Mouse (Mus musculus) retina, embryonic 14.5 days (tissue): Measurements from ENCODE around the gene Prrc2c.
"Not testable (repeated sequence)": the region's sequence is repeated elsewhere in the genome, so short reads cannot be mapped to it uniquely, and the experiment has no call there.

Experiments
- DNase-seq: peaks from one replicate; pipeline ENCODE4 v3.0.0-alpha.2; 2015; ENCODE audit warnings: low spot score

Gene Prrc2c

DNA sequence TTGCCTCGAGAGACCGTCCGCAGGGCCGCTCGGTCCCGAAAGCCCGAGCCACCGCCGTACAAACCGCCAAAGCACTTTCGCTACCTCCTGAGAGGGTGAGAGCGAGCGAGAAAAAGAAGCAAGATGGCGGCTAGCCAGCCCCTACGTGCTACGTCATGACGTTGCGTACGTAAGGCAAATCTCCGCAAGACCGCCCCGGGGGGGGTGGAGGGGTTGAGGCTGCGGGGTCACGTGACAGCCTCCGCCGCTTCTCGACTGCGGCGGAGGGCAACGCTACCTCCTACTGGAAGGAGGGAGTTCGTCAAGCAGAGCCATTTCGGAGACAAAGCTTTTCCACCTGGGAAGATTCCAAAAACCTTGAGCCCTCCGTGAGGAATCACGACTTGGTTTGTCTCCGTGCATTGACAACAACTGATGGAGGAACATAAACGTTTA, at the start of gene Prrc2c:
Gene Prrc2c (minus strand): TSS at position 156 of the 435 bp plus-strand sequence.
- peak; percentile 99 for DNase-seq

DNA sequence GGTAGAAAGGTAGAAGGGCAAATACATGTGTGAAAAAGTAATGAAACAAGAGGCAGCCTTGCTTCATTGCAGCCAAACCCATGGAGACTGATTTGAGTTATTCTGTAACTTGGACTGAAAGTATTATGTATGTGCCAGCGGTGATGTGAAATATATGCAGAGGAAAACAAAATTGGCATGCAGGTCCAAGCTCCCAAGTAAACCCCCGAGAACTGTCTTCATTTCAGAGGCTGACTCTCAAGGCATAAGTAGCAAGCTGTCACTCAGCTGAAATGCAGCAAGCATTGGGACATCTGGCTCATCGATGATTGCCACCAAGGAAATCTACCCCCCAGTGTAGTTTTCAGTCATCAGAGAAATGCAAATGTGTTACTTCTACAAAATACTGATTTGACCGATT, 44.9 kb upstream of the Prrc2c start:
- no peak for DNase-seq

DNA sequence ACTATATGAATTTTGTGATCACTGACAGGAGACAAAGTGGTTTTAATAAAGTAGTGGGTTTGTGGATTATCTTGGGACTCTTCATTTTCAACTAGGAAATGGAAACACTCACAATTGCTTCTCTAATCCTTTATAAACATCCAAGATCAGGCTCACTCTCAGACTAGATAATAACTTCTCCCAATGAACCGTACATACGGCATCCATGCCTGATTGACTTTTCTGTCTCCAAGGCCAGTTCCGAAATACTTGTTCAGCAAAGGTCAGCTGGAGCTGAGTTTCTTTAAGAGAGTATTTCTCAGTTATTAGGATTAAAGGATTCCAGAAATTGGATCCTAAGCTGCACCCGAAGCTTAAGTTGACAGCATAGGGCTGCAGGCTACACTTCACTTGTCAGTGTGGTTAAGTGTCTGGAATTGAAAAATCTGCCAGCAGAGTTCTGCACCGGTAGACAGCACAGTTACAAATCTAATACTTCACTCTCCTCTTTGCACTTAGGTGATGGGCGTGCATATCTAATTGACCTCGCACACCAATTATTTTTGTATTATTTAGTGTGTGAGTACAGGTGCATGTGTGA, 43.4 kb upstream of the Prrc2c start:
- DNase-seq: no peak

DNA sequence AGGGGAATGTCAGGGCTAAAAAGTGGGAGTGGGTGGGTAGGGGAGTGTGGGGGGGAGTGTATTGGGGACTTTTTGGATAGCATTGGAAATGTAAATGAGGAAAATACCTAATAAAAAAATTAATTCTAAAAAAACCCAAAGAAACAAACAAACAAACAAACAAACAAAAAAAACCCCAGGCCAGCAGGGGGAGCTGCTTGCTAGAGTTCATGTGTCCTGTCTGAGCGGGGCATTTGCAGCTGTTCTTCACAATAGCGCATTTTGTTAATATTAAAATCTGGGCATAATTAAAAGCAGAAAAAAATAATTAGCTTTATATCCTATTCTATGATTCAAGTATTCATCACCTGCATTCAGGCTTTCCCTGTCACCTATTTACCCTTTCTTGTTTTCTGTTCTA, 40.7 kb upstream of the Prrc2c start:
- not testable (repeated sequence) for DNase-seq

DNA sequence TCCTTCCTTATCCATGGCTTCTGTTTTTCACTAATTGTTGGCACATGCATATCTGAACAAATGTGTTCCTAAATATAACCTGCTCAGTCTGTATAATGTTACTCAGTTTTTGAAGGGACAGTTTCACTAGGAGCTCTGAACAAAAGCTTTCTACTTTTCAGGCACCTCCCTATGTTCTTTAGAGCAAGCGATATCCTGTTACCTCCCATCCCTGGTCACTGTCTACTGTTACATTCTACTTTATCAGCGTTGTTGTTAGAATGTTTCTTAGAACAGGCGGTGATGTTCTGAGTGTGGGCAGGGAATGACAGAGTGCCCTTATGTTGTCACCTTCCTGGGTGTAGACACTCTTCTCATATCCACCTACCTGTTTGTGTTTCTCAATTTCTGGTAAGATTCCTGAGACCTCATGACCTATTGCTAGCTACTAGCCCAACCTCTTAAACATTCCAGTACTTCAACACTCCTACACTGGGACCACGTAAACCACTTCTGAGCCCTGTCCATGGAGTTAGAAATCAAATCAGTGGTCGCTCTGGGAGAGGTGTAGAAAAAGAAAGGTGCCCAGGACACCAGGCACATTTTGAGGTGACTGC, 37.7 kb upstream of the Prrc2c start:
- DNase-seq: no peak

DNA sequence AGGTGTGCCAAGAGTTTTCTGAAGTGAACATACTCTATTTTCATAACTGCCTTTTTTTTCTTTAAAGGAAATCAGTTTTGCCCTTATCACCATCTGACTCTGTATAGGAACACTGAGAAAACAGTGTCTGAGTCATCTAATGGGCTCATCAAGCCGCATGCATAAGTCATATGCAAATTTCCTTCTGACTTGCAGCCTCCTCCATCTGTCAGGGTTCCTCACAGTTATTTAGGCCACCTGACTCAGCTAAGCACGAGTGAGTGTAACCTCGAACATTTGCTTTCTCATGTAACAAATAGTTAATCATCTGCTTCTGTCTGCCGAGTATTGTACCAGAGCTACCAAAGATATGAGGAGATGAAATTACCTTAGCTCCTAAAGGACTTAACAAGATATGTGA, 33.3 kb upstream of the Prrc2c start:
- DNase-seq: peak; percentile 18

DNA sequence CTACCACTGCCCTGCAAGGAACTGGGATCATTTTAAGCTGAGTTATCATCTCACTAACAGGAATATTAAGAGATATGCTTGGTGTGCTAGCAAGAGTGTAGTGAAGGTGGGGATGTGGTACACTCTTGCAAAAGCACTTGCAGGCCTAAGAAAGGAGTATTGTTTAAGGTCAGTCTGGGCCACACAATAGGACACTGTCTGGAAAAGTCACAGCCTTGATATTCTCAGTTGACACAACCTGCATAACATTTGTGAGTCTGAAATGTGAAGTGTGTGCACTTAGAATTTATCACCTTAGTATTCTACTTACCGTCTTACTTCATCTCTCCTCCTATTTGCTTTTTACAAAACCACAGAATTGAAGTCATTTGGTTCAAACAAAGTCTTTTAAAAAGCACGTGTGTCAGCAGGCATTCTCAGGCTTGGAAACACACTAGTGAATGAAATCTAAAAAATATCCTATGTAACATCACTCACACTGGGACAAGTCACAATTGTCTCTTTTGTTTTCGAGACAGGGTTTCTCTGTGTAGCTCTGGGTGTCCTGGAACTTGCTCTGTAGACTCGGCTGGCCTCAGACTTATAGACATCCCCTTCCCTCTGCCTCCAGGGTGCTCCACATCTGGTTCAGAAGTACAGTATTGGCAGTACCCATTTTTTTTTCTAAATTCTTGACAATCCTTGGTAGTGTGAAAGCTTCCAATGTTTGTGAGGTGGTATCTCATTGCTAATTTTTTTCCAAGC, 31.4 kb upstream of the Prrc2c start:
- DNase-seq: no peak

DNA sequence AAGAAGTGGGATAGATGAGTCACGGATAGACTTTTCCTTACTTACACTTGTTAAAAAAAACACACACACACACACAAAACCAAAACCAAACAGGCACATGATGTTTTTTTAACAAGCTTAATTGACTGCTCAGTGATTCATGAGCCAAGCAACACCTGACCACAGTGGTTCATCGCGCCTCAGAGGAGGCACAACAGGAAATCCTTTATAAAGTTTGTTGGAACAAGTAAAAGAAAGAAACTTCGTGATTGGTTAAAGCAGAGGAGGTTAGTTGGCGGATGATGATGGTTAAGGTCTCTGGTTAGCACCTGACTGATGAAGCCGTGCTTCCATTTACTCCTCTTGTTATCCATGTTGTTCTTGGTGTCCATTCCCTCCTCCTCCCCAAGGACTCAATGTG, 11.7 kb upstream of the Prrc2c start:
- DNase-seq: no peak

DNA sequence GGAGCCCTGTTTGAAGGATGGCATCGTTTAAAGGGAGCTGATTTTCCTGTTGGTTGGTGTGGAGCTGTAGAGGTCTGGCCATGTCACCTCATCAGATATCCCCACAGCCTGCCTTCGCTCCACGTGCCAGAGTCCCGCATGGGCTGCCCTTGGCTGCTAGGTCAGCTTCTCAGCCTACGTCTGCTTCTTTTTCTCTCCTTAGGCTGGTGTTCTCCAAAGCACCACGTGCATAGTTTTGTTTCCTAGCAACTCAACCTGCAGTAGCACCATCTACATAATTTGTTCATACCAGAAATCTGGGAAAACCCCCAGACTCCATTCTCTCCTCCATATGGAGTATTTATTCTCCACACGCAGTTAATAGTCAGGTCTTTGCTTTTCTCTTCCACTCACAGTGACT, 9.3 kb upstream of the Prrc2c start:
- no peak for DNase-seq

DNA sequence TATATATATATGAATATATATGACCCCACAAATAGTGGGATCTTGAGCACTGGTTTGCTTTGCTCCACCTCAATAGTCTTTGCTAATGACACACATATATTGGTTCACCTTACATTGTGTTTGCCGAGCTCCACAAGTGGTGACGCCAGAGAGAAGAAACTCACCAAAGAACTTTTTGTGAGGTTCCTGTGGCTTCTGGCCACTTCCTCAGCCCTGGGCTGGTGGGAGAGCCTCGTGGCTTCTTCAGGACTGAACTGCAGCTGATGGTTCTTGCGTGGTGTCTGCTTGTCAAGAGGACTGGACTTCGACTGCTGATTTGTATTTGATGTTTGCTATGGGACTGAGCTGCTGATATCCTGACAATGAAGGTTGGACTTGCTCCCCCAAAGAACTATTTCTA, 8.4 kb upstream of the Prrc2c start:
- no peak for DNase-seq

DNA sequence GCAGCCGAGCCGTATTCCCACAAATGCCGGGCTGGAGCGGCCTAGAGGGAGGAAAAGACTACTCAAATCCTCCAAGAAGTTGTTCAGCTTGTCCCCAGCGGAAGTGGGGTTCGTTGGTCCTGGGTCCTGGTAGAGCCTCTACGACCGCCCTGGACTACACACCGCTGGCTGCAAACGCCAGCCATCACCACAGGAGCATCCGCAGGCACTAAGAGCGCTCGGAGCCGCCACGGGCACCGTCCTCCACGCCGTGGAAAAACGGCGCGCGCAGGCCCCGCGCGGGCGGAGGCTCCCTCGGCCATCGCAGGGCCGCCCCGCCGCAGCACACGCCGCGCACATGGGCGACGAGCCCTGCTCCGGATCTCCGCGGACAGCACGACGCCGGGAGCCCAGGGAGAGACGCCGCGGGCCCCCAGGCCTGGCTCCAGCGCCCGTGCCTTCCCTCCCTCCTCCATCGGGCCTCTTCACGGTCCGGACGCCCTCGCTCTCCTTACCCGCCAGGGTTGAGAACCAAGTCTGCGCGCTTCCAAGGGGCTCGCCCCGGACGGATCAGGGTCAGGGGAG, 443 bp downstream of the Prrc2c start:
- DNase-seq: peak; percentile 58

DNA sequence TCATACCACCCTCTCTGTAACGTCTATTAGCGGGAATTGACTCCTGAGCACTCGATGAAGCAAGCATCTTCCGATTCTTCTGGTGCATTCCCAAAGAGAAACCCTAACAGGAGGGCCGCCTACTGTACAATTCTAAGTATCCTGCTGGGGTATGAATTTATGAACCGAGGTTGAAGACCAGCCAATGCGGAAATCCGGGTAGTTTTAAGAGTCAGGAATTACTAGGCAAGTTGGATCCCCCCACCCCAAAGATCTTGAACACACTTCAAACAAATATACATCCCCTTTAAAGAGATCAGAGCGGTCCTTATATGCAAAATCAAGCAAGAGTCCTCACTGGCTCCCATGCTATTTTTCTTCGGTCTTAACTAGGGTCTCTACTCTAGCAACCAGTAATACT, 950 bp downstream of the Prrc2c start:
- peak; percentile 29 for DNase-seq

DNA sequence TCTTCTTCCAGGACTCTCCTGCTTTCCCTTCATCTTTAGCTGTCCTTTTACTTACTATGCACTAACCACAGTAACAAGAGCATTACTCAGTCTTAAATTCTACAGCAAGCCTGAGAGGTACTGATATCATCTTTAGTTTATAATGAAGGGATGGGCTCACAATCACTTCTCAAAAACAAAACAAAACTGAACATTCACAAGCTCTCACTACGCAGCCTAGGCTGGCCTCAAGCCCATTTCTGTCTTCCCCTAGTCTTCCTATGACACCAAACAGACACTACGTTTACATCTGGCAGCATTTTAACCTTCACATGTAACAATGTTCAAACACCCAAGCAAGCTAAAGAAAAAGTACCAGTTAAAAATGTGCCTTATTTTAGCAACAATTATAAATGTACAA, 1.9 kb downstream of the Prrc2c start:
- DNase-seq: no peak

DNA sequence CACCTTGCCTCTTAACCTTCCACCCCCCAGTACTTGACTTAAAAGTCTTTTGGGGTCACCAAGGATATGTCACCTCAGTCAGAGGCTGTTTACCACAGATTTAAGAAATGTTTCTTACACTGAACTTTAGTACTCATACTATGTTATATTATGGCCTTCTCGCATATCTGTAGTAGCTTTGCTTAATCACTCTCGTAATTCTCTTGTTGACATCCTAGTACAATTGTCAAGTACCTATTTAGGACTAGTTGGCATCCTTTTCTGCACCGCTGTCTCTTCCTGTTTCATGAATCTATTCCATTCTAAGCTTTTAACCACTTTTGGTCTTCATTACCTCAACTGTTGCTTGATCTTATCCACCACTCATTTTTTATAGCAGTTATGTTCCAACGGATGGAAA, 5.3 kb downstream of the Prrc2c start:
- DNase-seq: no peak

DNA sequence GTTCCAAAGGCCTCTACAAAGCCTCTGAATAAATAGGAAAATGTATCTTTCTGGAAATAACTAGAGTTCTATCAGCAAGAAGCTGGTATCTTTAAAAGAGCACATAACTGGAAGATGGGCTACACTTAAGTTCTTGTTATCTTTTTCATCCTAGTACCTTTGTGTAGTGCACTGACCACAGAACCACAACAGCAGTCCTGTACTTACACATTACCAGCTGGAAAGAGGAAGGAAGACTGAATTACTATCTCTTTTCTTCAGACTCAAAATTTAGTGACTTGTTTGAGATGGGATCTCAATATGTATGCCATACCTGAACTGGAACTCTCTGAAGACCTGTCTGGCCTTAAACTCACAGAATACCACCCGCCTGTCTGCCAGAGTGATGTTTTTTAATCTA, 6.1 kb downstream of the Prrc2c start:
- DNase-seq: no peak

DNA sequence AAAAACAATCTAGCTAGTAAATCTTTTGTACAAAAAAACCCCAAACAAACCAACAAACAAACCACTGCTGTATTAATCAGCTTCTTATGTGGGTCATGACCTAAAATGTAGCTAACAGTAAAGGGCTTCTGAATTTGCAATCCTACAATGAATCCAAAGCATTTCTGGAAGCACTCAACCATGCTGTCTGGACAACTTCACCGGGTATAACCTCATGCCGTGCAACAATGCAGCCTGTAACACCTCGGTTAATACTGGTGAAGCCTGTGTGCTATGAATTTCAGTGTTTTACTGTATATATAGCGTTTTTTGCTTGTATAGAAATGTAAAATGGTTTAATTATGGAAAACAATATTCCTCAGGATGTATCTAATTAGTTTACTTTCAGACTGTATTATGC, 8.3 kb downstream of the Prrc2c start:
- peak; percentile 24 for DNase-seq

DNA sequence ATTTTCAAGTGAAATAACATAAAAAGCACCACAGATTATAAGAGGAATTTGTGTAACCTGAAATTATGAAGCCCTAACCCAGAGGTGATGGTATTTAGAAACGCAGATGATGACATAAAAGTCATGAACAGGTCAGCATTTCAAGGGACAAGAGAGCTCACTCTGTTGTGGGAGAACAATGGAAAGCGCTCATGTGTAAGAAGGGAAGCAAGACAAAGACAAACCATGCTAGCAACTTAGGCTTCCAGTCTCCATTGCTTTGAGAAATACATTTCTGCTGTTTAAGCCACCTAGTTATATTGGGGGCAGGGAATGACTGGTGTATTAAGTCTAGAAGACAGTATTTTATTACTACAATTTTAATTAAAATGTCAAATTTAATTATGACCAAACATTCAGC, 10.9 kb downstream of the Prrc2c start:
- peak; percentile 69 for DNase-seq

DNA sequence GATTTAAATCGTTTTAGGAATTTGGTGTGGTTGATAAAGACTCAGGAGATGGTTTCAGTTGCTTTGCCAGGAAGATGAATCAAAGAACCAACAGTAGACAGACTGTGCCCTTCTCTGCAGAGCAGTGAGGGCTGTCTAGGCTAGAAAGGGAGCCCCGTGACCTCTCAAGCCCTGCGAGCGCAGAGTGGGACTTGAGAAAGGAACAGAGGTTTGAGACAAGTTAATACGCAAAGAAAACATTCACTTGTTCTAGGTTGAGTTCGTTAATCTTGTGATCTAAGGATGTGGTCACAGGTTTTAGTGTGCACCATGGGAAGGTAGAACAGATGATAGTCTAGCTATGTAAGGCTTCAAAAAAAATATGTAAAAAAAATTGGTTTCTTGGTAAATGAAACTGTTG, 12.4 kb downstream of the Prrc2c start:
- no peak for DNase-seq

DNA sequence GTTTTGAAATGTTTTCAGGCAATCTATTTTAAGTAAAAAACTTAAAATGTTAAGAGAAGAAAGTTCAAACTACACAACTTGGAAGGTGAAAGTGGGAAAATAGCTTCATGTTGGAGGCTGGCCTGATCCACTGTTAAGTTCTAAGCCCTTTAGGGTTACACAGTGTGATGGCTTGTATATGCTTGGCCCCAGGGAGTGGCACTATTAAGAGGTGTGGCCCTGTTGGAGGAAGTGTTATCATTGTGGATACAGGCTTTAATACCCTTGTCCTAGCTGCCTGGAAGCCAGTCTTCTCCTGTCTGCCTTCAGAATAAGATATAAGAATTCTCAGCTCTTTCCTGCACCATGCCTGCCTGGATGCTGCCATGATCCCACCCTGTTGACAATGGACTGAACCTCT, 16.7 kb downstream of the Prrc2c start:
- DNase-seq: no peak

DNA sequence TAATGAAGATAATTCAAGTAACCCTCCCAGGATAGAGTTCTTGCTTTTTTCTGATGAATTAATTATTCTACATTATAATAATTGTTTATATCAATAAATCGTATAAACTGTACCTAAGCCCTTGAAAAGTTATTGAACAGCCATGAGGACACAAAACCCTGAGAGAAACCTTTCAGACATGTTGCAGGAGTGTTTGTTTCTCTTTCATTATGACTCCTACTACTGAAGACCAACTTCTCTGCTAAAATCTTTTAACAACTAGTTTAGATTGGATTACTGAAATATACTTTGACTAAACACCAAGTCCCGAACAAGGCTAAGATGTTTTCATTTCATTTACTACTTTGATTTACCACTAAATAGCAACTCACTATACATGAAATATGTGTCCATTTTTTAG, 19.7 kb downstream of the Prrc2c start:
- DNase-seq: no peak

DNA sequence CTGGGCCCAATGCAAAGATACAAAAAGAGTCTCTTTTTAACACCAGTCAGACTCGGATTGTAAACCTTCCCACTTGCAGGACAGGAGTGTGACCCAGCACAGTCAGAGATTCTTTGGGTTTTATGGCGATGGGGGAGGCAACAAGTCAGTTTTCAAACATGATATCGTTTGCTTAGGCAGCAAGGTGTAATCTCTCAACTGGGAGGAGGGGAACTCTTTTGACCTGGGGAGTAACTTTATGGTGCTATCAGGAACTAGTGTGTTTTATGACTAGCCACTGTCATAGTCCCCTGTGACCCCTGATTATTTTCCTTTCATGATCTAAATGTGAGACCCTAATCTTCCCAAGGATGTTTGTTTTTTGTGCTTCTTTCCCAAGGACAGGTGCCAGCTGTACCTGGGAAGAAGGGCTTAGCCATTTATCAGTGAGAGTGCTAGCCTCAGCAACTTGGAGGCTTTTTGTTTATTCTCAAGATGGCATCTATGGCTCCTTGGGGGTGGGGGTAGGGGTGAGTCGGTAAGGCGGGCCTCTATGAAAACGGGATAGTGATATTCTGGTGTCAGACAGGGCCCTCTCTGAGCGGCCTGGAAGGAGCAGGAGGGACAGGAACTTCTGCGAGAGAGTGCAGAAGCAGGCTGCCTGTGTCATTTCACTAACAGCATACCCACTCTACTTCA, 39.8 kb downstream of the Prrc2c start:
- no peak for DNase-seq

DNA sequence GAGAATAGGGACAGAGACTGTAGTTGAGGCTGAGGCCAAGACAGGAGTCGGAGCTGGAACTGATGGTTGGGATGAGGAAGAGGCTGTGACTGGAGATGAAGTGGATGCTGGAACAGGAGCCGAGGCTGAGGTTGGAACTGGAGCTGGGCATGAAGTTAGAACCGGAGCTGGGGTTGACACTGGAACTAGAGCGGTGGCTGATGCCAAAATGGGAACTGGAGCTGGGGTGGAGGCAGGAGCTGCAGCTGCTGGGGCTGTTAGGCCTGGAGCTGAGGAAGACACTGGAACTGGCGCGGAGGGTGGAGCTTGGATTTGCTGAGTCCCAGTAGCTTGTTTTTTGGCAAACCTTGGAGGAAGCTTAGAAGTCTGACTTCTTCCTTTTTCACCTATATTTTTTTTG, 42.5 kb downstream of the Prrc2c start:
- DNase-seq: no peak

DNA sequence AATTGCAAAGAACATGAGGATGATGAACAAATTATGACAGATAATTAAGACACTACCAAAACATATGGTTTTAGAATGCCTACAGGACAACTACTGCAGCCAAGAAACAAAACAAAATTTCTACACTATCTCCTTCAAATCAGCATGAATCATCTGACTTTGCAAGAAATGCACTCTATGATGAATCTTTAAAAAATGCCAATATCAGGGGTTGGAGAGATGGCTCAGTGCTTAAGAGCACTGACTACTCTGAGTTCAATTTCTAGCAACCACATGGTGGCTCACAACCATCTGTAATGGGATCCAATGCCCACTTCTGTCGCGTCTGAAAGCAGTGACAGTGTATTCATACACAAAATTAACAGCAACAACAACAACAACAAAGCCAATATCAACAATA, 46.6 kb downstream of the Prrc2c start:
- no peak for DNase-seq
